Mouse (Mus musculus): ENCODE data around the gene Hrnr.

Hrnr gene

DNA sequence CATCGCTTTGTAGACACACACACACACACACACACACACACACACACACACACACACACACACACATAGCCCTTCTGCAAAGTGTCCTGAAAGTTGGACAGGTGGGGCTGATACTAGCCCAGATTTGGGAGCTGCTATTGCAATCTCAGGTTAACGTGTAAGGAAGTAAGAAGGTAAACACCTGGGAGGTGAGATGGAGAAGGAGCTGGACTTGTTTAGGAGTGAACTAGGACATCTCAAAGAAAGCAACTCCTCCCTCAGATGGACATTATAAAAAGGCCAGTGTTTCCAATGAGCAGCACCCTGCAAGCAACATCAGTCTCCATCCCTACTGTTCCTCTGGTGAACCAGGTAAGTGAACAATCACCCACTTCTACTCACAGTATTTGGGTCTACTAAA lies at the start of gene Hrnr:
Gene Hrnr (plus strand): TSS at position 301 of the 400 bp plus-strand sequence.
- in situ Hi-C loops (cut with MboI; ENCODE audit: low pct_unique_long_range_greater_than_20kb in 1 of 2, low sequenced_read_pairs in 2 of 2, unreplicated experiment in 1 of 2): loop anchor here (10.0 to 25.0 kb wide), 3 partner anchors 175 to 207 kb away; partner anchors contain the start of gene Crnn (in 1 of the 2)

DNA sequence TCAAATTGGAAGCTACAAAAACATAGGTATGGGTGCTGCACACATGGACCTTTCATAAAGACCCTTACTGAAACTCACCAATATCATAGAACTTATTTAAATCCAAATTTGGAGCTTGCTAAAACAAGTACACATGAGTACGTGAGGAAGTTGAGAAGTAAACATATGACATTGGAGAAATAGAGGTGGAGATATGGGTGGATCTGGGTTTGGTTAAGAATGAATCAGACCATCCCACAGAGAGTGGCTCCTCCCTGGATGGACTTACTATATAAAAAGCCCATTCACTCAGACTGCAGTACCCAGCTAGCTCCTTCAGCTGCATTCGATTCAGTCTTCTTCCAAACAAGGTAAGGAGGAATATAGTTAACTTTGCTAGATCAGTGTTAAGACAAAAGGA lies 46.3 kb upstream of the Hrnr start, which contains the start of gene Flg:
Gene Flg (plus strand): TSS at position 301 of the 400 bp plus-strand sequence.
- in situ Hi-C loops (cut with MboI; ENCODE audit: low pct_unique_long_range_greater_than_20kb in 1 of 2, low sequenced_read_pairs in 2 of 2, unreplicated experiment in 1 of 2): no loop called here

GRCm38 (mm10) chr3:93297542-93297941 lies 22.0 kb upstream of the Hrnr start:
- in situ Hi-C loops (cut with MboI; ENCODE audit: low pct_unique_long_range_greater_than_20kb in 1 of 2, low sequenced_read_pairs in 2 of 2, unreplicated experiment in 1 of 2): no loop called here

DNA sequence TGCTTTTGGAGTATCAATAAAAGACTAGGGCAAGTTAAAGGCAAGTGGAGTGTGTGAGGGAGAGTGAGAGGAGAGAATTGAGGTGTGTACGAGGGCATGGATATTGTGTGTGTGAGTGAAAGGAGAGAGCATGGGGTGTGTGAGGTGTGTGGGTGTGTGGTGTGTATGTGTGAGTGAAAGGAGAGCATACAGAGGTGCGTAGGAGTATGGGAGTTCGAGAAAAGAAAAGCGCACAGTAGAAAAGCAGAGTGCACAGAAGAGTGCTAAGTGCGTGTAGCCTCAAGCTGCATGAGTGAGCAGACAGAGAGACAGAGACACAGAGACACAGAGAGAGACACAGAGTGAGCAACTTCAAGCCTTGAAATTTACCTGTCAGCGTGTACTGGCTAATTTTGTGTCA lies 19.7 kb upstream of the Hrnr start:
- in situ Hi-C loops (cut with MboI; ENCODE audit: low pct_unique_long_range_greater_than_20kb in 1 of 2, low sequenced_read_pairs in 2 of 2, unreplicated experiment in 1 of 2): loop anchor here (25.0 kb wide), 2 partner anchors 163 to 188 kb away; partner anchors contain the start of gene Crnn (in 1 of the 2)

DNA sequence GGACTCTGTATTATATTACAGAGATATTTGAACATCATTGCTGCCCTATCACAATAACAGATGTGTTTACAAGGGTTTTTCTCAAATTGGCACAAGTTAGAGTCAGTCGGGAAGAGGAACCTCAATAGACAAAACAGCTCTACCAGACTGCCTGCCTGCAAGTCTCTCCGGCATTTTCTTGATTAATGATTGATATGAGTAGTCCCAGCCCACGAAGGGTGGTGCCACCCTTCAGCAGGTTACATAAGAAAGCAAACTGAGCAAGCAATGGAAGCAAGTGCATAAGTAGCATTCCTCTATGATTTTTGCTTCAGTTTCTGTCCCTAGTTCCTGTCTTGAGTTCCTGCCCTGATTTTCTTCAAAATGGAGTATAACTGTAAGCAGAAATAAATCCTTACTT lies 17.7 kb upstream of the Hrnr start:
- in situ Hi-C loops (cut with MboI; ENCODE audit: low pct_unique_long_range_greater_than_20kb in 1 of 2, low sequenced_read_pairs in 2 of 2, unreplicated experiment in 1 of 2): loop anchor here (25.0 kb wide), 2 partner anchors 165 to 190 kb away; partner anchors contain the start of gene Crnn (in 1 of the 2)

DNA sequence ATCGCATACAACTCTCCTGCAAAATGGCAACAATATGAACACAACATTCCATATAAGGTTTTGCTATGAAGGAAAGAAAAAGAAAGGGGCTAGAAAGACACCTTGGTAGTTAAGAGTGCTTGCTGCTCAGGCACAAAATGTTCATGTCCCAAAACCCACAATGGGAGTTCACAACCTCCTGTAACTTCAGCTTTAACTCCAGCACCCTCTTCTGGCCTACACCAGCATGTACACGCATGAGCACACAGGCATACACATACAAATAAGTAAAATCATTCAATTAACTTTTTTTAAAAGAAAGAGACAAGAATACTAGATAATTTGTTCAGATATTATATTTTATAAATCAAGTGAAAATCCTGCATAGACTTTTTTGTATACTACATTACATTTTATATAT lies 13.4 kb upstream of the Hrnr start:
- in situ Hi-C loops (cut with MboI; ENCODE audit: low pct_unique_long_range_greater_than_20kb in 1 of 2, low sequenced_read_pairs in 2 of 2, unreplicated experiment in 1 of 2): loop anchor here (25.0 kb wide), 2 partner anchors 169 to 194 kb away; partner anchors contain the start of gene Crnn (in 1 of the 2)

GRCm38 (mm10) chr3:93311371-93311770 lies 8.2 kb upstream of the Hrnr start:
- in situ Hi-C loops (cut with MboI; ENCODE audit: low pct_unique_long_range_greater_than_20kb in 1 of 2, low sequenced_read_pairs in 2 of 2, unreplicated experiment in 1 of 2): loop anchor here (10.0 to 25.0 kb wide), 3 partner anchors 174 to 199 kb away; partner anchors contain the start of gene Crnn (in 1 of the 2)

DNA sequence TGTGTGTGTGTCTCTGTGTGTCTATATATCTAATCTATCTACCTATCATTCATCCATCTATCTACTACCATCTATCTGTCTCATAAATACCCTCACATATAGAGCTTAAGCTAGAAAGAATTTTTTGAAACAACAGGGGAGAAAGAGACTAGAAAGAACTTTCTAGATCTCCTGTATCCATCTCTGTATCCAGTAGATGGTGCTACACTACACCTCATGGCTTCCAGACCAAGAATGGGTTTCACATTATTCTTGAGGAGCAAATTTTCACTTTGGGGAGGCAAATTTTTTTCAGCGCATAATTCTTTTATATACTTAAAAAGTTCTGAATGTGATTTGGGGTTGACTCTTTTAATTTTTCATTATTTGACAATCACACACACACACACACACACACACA lies 5.2 kb upstream of the Hrnr start:
- in situ Hi-C loops (cut with MboI; ENCODE audit: low pct_unique_long_range_greater_than_20kb in 1 of 2, low sequenced_read_pairs in 2 of 2, unreplicated experiment in 1 of 2): loop anchor here (10.0 to 25.0 kb wide), 3 partner anchors 177 to 202 kb away; partner anchors contain the start of gene Crnn (in 1 of the 2)

DNA sequence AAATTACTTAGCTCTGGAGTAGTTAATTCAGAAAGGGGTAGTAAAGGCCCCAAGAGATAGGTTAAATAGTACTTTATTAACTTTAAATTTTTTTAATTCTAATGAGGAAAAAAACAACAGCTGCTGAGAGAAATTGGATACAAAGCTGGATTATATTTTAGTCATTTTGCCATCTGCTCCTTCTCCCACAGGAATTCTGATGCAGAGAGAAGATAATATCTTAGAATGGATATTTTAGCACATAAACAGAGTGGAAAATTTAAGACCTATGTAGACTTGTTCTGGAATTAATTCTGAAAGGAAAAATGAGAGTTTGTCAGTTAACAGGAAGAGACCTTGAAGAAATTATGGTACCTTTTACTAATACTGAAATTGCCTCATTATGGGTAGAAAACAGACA lies 18.2 kb downstream of the Hrnr start:
- in situ Hi-C loops (cut with MboI; ENCODE audit: low pct_unique_long_range_greater_than_20kb in 1 of 2, low sequenced_read_pairs in 2 of 2, unreplicated experiment in 1 of 2): no loop called here

DNA sequence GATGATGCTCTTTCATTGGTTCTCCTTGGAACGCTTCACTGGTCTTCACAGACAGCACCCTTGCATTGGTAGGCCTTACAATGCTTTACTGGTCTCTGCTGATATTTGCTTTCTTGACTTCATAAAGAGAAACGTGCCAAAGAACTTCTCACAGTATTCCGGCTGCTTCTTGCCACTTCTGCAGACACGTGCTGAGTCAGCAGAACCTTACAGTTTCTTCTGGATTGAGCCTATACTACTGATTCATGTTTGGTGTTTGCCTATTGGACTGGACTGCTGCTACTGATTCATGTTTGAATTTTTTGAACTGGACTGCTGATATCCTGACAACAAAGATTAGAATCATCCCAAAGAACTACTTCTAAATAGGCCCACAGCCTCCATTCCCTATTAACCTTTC lies 20.5 kb downstream of the Hrnr start:
- in situ Hi-C loops (cut with MboI; ENCODE audit: low pct_unique_long_range_greater_than_20kb in 1 of 2, low sequenced_read_pairs in 2 of 2, unreplicated experiment in 1 of 2): no loop called here

- in situ Hi-C loops (cut with MboI; ENCODE audit: low pct_unique_long_range_greater_than_20kb in 1 of 2, low sequenced_read_pairs in 2 of 2, unreplicated experiment in 1 of 2): no loop called here
Measured at GRCm38 (mm10) chr3:93346896-93347295, 27.3 kb downstream of the Hrnr start.

DNA sequence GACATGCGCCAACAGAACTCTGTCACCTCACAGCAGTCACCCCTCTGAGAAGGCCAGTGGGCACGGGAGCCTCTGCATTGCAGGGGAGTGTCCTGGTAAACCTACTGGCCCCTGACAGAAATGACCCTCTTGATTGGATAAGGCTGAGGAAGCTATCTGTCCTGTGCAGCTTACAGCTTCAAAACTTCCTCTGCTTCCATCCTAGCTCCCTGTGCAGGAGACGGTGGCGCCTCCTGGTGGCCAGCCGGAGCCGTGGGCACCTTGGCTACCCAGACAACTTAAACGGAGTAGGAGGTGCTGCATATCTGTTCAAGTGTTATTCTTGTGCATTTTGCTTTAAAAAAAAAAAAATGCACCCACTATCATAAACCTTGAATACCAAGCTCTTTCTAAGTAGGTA lies 40.5 kb downstream of the Hrnr start:
- in situ Hi-C loops (cut with MboI; ENCODE audit: low pct_unique_long_range_greater_than_20kb in 1 of 2, low sequenced_read_pairs in 2 of 2, unreplicated experiment in 1 of 2): loop anchor here (5.0 to 10.0 kb wide), 3 partner anchors 47 to 135 kb away; no protein-coding TSS in a partner anchor

DNA sequence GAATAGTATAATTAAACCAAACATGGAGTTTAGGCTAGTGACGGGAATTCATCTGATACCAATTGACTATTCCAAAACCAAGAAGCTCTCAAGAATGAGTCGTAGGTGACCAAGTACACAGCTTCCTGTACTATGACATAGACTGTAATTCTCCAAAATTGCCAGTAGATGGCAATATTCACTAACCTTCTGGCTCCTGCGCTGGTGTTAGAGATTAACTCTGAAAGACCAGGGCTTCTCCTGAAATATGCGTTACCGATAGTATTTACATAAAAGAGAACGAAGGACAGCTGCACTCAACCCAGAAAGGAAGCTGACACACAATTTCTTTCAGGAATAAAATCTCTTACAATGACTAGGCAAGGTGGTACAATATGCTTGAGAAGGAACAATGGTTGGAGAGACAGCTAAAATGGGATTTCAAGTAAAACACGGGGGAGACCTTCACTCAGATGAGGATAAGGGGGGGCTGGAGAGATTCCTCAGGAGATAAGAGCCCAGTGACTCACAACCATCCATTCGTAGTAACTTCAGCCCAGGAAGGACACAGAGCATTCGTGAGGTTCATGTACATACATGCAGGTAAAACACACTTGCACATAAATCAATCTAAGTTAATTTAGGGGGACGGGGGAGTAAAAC lies 42.5 kb downstream of the Hrnr start:
- in situ Hi-C loops (cut with MboI; ENCODE audit: low pct_unique_long_range_greater_than_20kb in 1 of 2, low sequenced_read_pairs in 2 of 2, unreplicated experiment in 1 of 2): loop anchor here (5.0 to 10.0 kb wide), 3 partner anchors 45 to 133 kb away; no protein-coding TSS in a partner anchor

DNA sequence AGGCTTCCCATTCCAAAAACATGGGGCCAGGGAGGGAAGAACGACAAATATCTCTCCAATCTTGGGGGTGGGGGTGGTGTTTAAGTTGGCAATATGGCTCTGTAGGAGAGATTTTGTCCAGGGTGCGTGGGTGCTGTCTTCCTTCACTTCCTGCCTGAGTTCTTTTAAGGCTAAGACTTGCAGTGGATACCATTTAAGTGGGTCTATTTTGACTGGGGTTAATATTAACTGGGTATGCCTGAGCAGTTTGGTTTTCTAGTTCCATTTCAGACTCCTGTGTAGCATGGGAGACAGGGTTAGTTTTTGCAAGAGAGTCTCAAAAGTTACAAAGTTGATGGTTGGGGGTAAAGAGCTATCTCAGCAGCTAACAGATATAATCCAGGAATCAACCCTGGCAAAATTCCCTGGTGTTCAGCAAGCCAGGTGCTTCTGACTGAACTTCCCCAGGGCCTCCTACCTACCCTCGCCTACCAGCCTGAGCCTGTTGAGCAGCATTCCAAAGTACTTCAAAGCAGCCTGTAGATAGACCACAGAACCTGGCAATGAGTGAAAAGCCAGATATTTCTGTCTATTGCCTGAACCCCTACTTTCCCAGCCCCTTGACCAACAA lies 47.5 kb downstream of the Hrnr start:
- in situ Hi-C loops (cut with MboI; ENCODE audit: low pct_unique_long_range_greater_than_20kb in 1 of 2, low sequenced_read_pairs in 2 of 2, unreplicated experiment in 1 of 2): loop anchor here in 1 of 2 experiments (10.0 kb wide), 1 partner anchor 128 kb away; no protein-coding TSS in a partner anchor

DNA sequence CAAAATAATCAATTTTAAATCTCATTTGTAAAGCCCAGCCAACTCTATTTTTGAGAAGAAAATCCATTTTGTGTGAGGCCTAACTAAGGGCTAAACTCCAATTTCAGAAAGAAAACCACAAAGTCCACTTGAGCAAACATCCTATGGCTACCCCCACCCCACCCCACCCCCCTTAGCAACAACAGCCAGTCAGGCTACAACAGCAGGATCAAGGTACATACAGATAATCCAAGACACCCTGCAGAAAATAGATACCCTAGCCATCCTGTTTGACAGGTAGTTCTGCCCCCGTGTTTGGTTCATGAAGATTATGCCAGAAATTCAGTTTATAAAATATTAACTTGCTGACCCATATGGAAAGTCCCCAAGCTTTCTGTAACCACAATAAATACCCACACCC lies 48.6 kb downstream of the Hrnr start:
- in situ Hi-C loops (cut with MboI; ENCODE audit: low pct_unique_long_range_greater_than_20kb in 1 of 2, low sequenced_read_pairs in 2 of 2, unreplicated experiment in 1 of 2): loop anchor here in 1 of 2 experiments (10.0 kb wide), 1 partner anchor 127 kb away; no protein-coding TSS in a partner anchor

DNA sequence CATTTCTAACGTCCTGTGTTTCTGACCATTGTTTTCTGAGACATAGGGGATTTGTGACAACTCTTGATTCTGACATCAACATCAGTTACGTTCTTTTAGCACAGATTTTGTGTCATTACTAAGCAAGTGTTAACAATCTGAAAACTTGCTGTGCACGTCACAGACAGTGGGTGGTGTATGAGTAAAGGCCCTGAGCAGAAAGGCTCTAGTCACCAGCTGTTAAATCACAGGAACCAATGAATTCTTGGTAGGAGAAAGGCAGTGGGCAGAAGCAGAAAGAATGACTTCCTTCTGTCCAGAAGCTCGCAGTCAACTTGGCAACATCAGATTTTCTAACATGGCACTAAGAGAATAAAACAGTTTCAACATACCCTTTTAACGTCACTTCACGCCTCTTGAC lies 53.9 kb downstream of the Hrnr start:
- in situ Hi-C loops (cut with MboI; ENCODE audit: low pct_unique_long_range_greater_than_20kb in 1 of 2, low sequenced_read_pairs in 2 of 2, unreplicated experiment in 1 of 2): no loop called here

DNA sequence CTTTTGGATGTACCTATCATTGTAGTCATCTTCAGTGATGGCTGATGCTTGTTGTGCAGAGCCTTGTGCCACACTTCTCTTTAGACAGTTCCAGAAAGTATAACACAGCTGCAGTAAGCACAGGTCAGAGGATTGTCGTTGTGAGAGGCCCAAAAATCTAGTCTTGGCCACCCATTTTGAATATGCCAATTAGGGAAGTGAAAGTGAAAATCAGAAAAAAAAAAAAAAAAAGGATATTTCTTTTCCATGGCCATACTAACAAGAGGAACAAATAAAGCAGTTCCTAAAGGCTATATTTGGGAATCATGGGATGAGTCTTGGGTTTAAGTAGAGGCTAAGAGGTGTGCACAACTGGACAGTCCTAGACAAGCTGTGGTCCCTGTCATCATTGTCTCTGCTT lies 55.6 kb downstream of the Hrnr start:
- in situ Hi-C loops (cut with MboI; ENCODE audit: low pct_unique_long_range_greater_than_20kb in 1 of 2, low sequenced_read_pairs in 2 of 2, unreplicated experiment in 1 of 2): no loop called here

- in situ Hi-C loops (cut with MboI; ENCODE audit: low pct_unique_long_range_greater_than_20kb in 1 of 2, low sequenced_read_pairs in 2 of 2, unreplicated experiment in 1 of 2): no loop called here
Measured at GRCm38 (mm10) chr3:93375601-93376000, 56.1 kb downstream of the Hrnr start.

- in situ Hi-C loops (cut with MboI; ENCODE audit: low pct_unique_long_range_greater_than_20kb in 1 of 2, low sequenced_read_pairs in 2 of 2, unreplicated experiment in 1 of 2): no loop called here
Measured at GRCm38 (mm10) chr3:93378146-93378545, 58.6 kb downstream of the Hrnr start.
